Mouse (Mus musculus) heart, postnatal 14 days (tissue): ENCODE data around the gene Stab2. TPM values are rescaled to one million over a fixed set of nuclear protein-coding genes. Genes with fewer than 3 reads are reported as not detected.

Source experiments
- DNase-seq, 2 experiments: peaks; one replicate each; pipeline ENCODE4 v3.0.0; 2021 to 2022
- intact Hi-C: fragments of 180-260 bp; cut with DNase I; formaldehyde crosslinking; loops from one replicate; pipeline ENCODE4 v1.15.1; 2025
- total RNA-seq, 2 experiments: library from RNA; stranded (reverse); gene quantifications; 2 replicates each; pipeline ENCODE4 v1.2.3; 2021

Gene Stab2
- total RNA-seq, 2 experiments from 2014 or later: 0.17 to 0.41 TPM

GRCm38 (mm10) chr10:86992238-86992976 lies 15.4 kb downstream of the Stab2 start:
- DNase-seq: no peak
- intact Hi-C loops: no loop called here

- no peak for DNase-seq
- intact Hi-C loops: no loop called here
These were observed 17.2 kb downstream of the Stab2 start for GRCm38 (mm10) chr10:86990666-86991065.

GRCm38 (mm10) chr10:86989838-86990237 lies 18.0 kb downstream of the Stab2 start:
- intact Hi-C loops: no loop called here
- peak in 1 of 2 experiments; percentile 2 for DNase-seq

- intact Hi-C loops: loop anchor here (10.0 kb wide), 1 partner anchor 201 kb away; the partner anchor contains the start of gene Nt5dc3
- peak; percentile 30 to 41 for DNase-seq
These were observed 31.7 kb downstream of the Stab2 start for GRCm38 (mm10) chr10:86976001-86976726.

DNA sequence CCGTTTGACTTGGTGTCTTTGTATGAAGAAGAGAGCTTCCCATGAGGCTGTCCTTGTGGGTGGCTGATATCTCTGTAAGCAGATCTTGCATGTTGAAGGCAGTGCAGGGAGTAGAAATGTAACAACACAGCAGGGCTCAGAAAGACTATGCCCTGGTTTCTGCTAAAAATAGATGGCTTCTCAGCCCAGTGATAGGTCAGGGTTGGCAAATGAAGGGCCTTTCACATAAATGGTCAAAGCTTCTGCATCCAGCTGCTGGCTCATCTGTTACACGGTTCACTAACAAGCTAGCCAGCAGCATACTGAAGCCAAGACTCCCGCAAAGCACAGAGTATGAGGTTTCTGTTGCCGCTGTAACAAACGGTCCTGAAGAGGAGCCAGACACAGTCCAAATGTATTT lies 34.5 kb downstream of the Stab2 start:
- intact Hi-C loops: loop anchor here (10.0 kb wide), 1 partner anchor 198 kb away; the partner anchor contains the start of gene Nt5dc3
- no peak for DNase-seq

- DNase-seq: no peak
- intact Hi-C loops: loop anchor here (10.0 kb wide), 1 partner anchor 198 kb away; the partner anchor contains the start of gene Nt5dc3
These were observed 35.4 kb downstream of the Stab2 start for GRCm38 (mm10) chr10:86972503-86972826.

GRCm38 (mm10) chr10:86971680-86972502 lies 35.9 kb downstream of the Stab2 start:
- intact Hi-C loops: loop anchor here (10.0 kb wide), 1 partner anchor 197 kb away; the partner anchor contains the start of gene Nt5dc3
- peak; percentile 45 to 74 for DNase-seq

DNA sequence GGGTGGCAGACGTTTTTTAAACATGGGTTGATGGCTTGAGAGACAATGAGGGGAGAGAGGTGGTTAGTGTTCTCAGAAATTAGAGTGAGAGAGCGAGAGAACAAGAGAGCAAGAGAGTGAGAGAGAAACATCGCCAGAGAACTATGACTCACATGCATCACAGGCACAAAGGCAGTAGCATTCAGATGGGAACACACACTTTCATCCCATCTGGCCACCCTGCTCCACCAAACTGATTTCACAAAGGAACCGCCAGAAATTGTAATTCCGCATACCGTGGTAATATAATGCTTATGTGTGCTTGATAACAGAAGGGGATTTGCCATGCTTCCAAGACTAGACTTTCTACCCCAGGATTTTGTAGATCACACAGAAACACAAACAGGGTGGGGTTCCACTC lies 38.5 kb downstream of the Stab2 start:
- intact Hi-C loops: no loop called here
- no peak for DNase-seq

DNA sequence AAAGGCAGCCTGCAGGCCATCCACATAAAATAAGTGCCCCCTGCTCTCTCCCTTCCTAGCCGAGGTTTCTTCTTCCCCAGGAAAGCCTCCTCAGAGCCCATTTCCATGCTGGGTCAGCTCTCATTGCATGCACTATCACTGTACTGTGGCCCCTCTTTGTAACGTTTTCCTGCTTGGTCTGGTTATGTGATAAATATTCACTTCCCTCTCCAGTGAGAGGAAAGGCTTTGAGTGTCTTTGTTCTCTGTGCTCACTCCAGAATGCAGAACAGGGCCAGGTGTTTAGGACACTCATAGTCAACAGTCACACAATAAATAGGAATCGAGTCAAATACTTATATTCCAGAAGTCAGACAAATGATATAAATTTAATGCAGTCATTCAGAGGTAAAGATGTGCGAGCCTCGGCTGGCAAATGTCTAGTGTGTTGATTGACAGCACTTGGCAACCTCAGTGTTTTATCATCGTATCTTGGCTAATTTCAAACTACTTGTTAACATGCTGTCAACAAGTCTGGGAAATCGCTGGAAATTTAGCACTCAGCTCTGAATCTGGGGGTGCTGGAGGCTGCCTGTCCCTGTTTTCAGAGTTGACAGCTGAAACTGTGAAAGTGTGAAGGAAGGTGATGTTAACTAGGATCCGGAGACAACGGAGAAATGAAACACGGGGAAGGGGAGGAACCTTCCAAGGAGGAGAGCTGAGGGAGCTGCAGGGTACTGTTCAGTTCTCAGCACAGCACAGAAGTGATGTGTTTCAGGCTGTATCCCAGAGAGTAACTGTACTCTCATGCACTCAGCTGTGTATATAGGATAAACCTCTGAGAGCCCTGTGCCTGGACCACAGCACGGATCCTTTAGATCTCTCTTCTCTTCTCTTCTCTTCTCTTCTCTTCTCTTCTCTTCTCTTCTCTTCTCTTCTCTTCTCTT lies 46.0 kb downstream of the Stab2 start:
- no peak for DNase-seq
- intact Hi-C loops: no loop called here

GRCm38 (mm10) chr10:86955299-86955698 lies 52.5 kb downstream of the Stab2 start:
- intact Hi-C loops: no loop called here
- no peak for DNase-seq

- no peak for DNase-seq
- intact Hi-C loops: no loop called here
These were observed 55.1 kb downstream of the Stab2 start for GRCm38 (mm10) chr10:86952696-86953095.

DNA sequence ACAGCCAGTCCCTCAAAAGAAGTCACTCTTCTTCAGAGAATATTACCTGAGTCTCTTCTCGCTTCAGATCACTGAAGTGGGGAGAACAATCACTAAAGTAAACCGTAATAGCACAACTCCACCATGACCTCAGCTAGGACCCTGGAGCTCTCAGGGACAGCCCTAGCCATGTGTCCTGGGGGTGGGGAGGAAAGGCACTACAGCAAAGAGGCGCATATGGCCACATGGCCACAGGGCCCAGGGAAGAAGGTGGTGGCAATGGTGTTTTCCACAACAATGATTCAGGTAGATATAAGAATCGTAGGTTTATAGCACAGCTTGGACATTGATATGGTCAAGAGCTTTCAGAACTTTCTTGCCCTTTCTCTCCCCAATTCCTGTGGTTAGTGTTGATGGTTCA lies 57.0 kb downstream of the Stab2 start:
- intact Hi-C loops: no loop called here
- DNase-seq: no peak

DNA sequence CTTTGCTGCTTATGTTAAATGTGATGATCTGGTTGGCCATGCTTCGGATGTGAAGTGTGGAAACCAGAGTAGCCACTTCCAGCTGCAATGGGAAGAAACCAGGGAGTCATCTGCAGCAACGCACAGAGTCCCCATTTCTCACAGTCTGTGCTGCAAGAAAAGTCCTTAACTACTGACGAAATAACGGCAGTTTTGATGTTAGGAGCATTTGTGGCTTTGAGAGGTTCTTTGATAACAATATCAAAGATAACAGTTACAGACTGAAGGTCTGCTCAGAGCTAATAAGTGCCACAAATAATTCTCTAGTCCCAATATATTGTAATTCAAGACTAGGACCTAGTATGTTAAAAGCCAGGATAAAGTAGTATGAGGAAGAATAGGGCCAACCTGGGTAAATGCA lies 57.9 kb downstream of the Stab2 start:
- no peak for DNase-seq
- intact Hi-C loops: no loop called here

- intact Hi-C loops: no loop called here
- DNase-seq: no peak
These were observed 60.3 kb downstream of the Stab2 start for GRCm38 (mm10) chr10:86947541-86947940.

GRCm38 (mm10) chr10:86940591-86940990 lies 67.2 kb downstream of the Stab2 start:
- intact Hi-C loops: no loop called here

DNA sequence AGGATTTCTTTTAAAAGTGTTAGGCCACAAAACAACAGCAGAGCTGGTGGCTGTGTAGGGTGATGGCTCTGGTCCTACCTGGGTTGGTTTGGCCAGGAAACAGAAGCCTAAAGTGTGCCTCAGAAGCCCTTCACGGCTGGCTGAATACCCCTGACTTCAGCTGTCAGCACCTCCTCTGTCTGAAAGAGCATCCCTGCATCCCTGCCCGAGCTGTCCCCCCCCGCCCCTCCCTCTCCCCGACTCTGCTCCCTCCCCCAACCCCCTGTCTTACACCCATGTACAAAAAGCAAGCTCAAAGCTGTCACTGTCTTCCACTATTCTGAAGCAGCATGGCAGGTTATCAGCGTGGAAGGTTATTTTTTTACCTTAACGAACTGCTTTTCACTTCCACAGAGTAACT lies 73.4 kb downstream of the Stab2 start:
- no peak for DNase-seq
- intact Hi-C loops: no loop called here

More at GRCm38 (mm10) chr10:86940591-86940990, 67.2 kb downstream of the Stab2 start:
- no peak for DNase-seq

- intact Hi-C loops: no loop called here
- no peak for DNase-seq
These were observed 73.9 kb downstream of the Stab2 start for GRCm38 (mm10) chr10:86933906-86934305.

GRCm38 (mm10) chr10:86933180-86933695 lies 74.6 kb downstream of the Stab2 start:
- DNase-seq: peak; percentile 51 to 54
- intact Hi-C loops: no loop called here

DNA sequence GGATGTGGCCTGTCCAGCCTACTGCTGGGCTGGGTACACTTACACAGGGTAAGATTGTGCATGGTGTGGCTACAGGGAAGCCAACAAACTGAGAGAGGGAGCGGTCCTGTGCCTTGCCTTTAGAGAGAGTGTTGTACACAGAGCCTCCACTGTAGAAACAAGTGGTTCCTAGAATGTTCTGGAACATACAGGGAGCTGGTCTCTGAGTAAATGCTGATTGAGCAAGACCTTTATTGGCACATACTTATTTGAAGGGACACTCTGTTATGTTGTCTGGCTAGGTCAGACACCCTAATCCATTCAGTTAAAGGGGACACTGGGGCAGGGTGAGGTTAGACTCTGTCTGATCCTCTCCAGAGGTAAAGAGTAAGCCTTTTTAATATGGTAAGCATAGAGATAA lies 84.2 kb downstream of the Stab2 start:
- intact Hi-C loops: no loop called here

DNA sequence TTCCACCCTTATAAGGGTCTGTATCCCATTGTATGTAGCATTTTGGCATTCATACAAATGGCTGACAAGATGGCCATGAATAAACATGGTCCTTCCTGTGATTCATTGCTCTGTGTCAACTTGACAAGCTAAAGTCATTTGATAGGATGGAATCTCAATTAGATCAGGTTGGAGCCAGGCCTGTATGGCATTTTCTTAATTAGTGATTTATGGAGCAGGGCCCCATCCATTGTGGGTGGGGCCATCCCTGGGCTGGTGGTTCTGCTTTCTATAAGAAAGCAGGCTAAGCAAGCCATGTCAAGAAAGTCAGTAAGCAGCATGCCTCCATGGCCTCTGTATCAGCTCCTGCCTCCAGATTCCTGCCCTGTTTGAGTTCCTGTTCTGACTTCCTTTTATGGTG lies 92.2 kb downstream of the Stab2 start:
- intact Hi-C loops: no loop called here

More for the DNA sequence above, 84.2 kb downstream of the Stab2 start:
- no peak for DNase-seq

More for the DNA sequence above, 92.2 kb downstream of the Stab2 start:
- DNase-seq: no peak
